Mouse (Mus musculus): ENCODE data around the gene Proser1.

DNA sequence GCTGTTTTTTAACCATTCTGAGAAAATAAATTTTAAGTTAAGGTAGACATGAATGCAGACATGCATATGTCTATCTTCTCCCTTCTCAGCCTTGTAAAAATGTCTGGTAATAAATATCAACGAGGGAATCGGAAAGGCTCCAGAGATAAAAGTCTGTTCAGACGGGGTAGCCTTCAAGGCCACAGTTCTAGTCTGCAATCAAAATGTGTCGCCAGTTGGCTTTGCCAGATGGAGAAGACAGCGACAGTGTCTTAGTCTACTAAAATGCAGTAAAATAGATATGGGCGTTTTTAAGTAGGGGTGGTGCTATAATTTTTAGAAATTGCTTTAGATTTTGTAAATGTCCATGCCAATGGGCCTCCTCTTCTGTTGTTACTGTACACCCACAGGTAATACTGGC is 1.9 kb downstream of the Proser1 start:
- TF ChIP-seq CTCF (IDR thresholded peaks at IDR 0.05; ENCODE audit: low read depth, low read length) (no peak), TAL1 (conservative IDR thresholded peaks at IDR 0.05; ENCODE audit: low read depth, low read length) (no peak)

Data from G1E (cell line).